ENCODE assay signal across 13 mouse cellular contexts in genomic region chr2:13175536-13176303, GRCm38 (mm10).
DNase-seq lines count a peak whose midpoint lies in the region; ATAC-seq and TF ChIP-seq lines count a peak whose summit lies in the region.
"Had no signal": no experiment of that assay in that cellular context is flagged by ENCODE, and none has a peak within 500 bp of the region (broad histone marks: within the 10 kb centered on the region; RNA-seq: fewer than 3 reads in every experiment).

No protein-coding gene starts in this region.

- no peaks in the 10 kb centered on the region for H3K9me3 ChIP-seq in hindbrain, embryonic 11.5 days (ENCODE audit: control insufficient read depth, low read length)
- H3K9me3 ChIP-seq in midbrain, embryonic 16.5 days (replicated peaks; ENCODE audit: control insufficient read depth, low read length, poor library complexity, severe bottlenecking): no peaks in the 10 kb centered on the region
- H3K9me3 ChIP-seq: embryonic facial prominence, embryonic 13.5 days; intestine, embryonic 15.5 days; limb, embryonic 12.5 days had no signal

- DNase-seq in frontal cortex, adult 2 months (ENCODE audit: extremely low spot score in 1 of 2, low spot score in 1 of 2): no peak
- peak; percentile 86 for DNase-seq in brain, embryonic 14.5 days (ENCODE audit: low read depth)
- peak; percentile 57 for DNase-seq in hindbrain, embryonic 11.5 days (ENCODE audit: low spot score)
- no peak for DNase-seq in heart, postnatal 25 days (ENCODE audit: low spot score)
- no peak for DNase-seq in B cell, adult 2 months

- TF ChIP-seq CTCF in brain, embryonic 14.5 days (IDR thresholded peaks at IDR 0.05; ENCODE audit: borderline replicate concordance, extremely low read depth, insufficient read depth, insufficient read length): no peak

- peak; percentile 51; the same call in 1 of the 2 replicates for ATAC-seq in frontal cortex, adult (ENCODE audit: low TSS enrichment)
- ATAC-seq in hindbrain, embryonic 11.5 days (ENCODE audit: low FRiP score): peak; percentile 91
- peak; percentile 89 for ATAC-seq in midbrain, embryonic 16.5 days
- ATAC-seq in erythroid progenitor cell, adult 5-6 weeks (replicated peaks; ENCODE audit: low FRiP score, poor library complexity, severe bottlenecking): no peak
- ATAC-seq: intestine, embryonic 15.5 days; Patski had no signal

- intact Hi-C loops in heart, postnatal 25 days (cut with DNase I): no loop called here

- no peak overlapping the region for H3K4me3 ChIP-seq in hindbrain, embryonic 11.5 days (ENCODE audit: low read depth, low read length)
- H3K4me3 ChIP-seq in midbrain, embryonic 16.5 days (ENCODE audit: low read depth, low read length): peak overlapping the region; percentile 20
- H3K4me3 ChIP-seq: embryonic facial prominence, embryonic 13.5 days; intestine, embryonic 15.5 days; limb, embryonic 12.5 days had no signal

- no peak for TF ChIP-seq POLR2A in brain, embryonic 14.5 days (IDR thresholded peaks at IDR 0.05; ENCODE audit: borderline replicate concordance, extremely low read depth, insufficient read depth, insufficient read length, poor library complexity, severe bottlenecking)

- H3K4me1 ChIP-seq in hindbrain, embryonic 11.5 days (replicated peaks; ENCODE audit: control insufficient read depth, insufficient read depth, low read length): peaks cover 2% of the 10 kb centered on the region; the same call in 1 of the 2 replicates
- H3K4me1 ChIP-seq in midbrain, embryonic 16.5 days (ENCODE audit: control insufficient read depth, insufficient read depth, low read length): peaks cover 31% of the 10 kb centered on the region
- H3K4me1 ChIP-seq: intestine, embryonic 15.5 days had no signal

- no peak overlapping the region for H3K4me2 ChIP-seq in hindbrain, embryonic 11.5 days (replicated peaks; ENCODE audit: low read depth, low read length)
- H3K4me2 ChIP-seq in midbrain, embryonic 16.5 days (ENCODE audit: low read length): peak overlapping the region; percentile 64
- H3K4me2 ChIP-seq: embryonic facial prominence, embryonic 13.5 days; intestine, embryonic 15.5 days; limb, embryonic 12.5 days had no signal

- no peaks in the 10 kb centered on the region for H3K36me3 ChIP-seq in hindbrain, embryonic 11.5 days (ENCODE audit: control insufficient read depth, insufficient read depth, low read length)
- no peaks in the 10 kb centered on the region for H3K36me3 ChIP-seq in midbrain, embryonic 16.5 days (ENCODE audit: control insufficient read depth, insufficient read depth, low read length)
- H3K36me3 ChIP-seq: embryonic facial prominence, embryonic 13.5 days; intestine, embryonic 15.5 days; limb, embryonic 12.5 days had no signal

- no peak overlapping the region for H3K9ac ChIP-seq in hindbrain, embryonic 11.5 days (ENCODE audit: low read depth, low read length)
- peak overlapping the region; percentile 57 for H3K9ac ChIP-seq in midbrain, embryonic 16.5 days (ENCODE audit: low read depth, low read length)
- H3K9ac ChIP-seq: embryonic facial prominence, embryonic 13.5 days; intestine, embryonic 15.5 days; limb, embryonic 12.5 days had no signal

- H3K27me3 ChIP-seq in hindbrain, embryonic 11.5 days (ENCODE audit: control insufficient read depth, insufficient read depth, low read length): no peaks in the 10 kb centered on the region
- no peaks in the 10 kb centered on the region for H3K27me3 ChIP-seq in midbrain, embryonic 16.5 days (ENCODE audit: control insufficient read depth, insufficient read depth, low read depth, low read length)
- H3K27me3 ChIP-seq: embryonic facial prominence, embryonic 13.5 days; intestine, embryonic 15.5 days; limb, embryonic 12.5 days; Patski had no signal

- 46% methylated on average over 28 of the region's 28 CpGs for WGBS in hindbrain, embryonic 11.5 days
- 18% methylated on average over 28 of the region's 28 CpGs for WGBS in midbrain, embryonic 16.5 days

- peak overlapping the region; percentile 32; the same call in 1 of the 2 replicates for H3K27ac ChIP-seq in hindbrain, embryonic 11.5 days (ENCODE audit: low read depth, low read length)
- peak overlapping the region; percentile 77 for H3K27ac ChIP-seq in midbrain, embryonic 16.5 days (ENCODE audit: low read length)
- H3K27ac ChIP-seq: embryonic facial prominence, embryonic 13.5 days; intestine, embryonic 15.5 days; limb, embryonic 12.5 days; macrophage had no signal

Comparison
In these comparisons a context has a peak if more than half of its experiments do, and no peak if none do; other contexts are left out.
1. DNase-seq: peak in brain, embryonic 14.5 days (single experiment) and hindbrain, embryonic 11.5 days (single experiment); none in frontal cortex, adult 2 months (0 of 2), heart, postnatal 25 days (single experiment) and B cell, adult 2 months (0 of 2).